ENCODE assay signal across 8 mouse cellular contexts in the genomic region with DNA sequence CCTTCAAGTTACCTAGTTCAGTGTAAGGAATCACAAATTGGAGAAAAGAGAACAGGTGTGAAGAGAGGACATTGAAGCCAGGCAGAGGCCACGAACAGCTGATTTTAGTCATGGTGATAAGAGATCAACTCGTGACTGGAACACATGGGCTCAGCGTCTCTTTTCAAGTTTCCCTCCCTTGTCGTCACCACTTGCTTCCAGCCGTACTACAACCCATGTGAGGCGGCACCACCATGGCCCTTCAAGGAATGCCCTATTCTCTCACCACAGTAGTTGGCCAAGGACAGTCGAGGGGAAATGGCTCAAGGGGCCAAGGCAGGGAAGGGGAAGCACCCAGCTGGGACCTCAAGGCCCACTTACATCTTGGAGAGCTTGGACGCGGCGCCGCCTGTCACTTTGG. TPM values are rescaled to one million over a fixed set of nuclear protein-coding genes. Genes with fewer than 3 reads are reported as not detected.
DNase-seq lines count a peak whose midpoint lies in the region; ATAC-seq lines count a peak whose summit lies in the region.

No protein-coding gene starts in this region.

- H3K27ac ChIP-seq in lung, embryonic 15.5 days: peak overlapping the region; percentile 90; the same call in 1 of the 2 replicates
- peak overlapping the region; percentile 87 for H3K27ac ChIP-seq in heart, embryonic 15.5 days
- H3K27ac ChIP-seq in liver, embryonic 12.5 days: peak overlapping the region; percentile 87
- H3K27ac ChIP-seq in neural tube, embryonic 15.5 days (replicated peaks): peak overlapping the region; percentile 88

- peaks cover 46% of the 10 kb centered on the region for H3K4me1 ChIP-seq in lung, embryonic 15.5 days
- H3K4me1 ChIP-seq in heart, embryonic 15.5 days (replicated peaks): peaks cover 42% of the 10 kb centered on the region
- peaks cover 67% of the 10 kb centered on the region for H3K4me1 ChIP-seq in liver, embryonic 12.5 days
- H3K4me1 ChIP-seq in neural tube, embryonic 15.5 days: peaks cover 52% of the 10 kb centered on the region

- H3K9me3 ChIP-seq in lung, embryonic 15.5 days: no peaks in the 10 kb centered on the region
- H3K9me3 ChIP-seq in heart, embryonic 15.5 days (replicated peaks): no peaks in the 10 kb centered on the region
- no peaks in the 10 kb centered on the region for H3K9me3 ChIP-seq in liver, embryonic 12.5 days (replicated peaks)
- H3K9me3 ChIP-seq in neural tube, embryonic 15.5 days (replicated peaks): no peaks in the 10 kb centered on the region

- no peak for ATAC-seq in lung, embryonic 15.5 days (ENCODE audit: borderline replicate concordance, extremely low read depth, low FRiP score, low TSS enrichment)
- no peak for ATAC-seq in heart, embryonic 15.5 days (replicated peaks; ENCODE audit: insufficient number of reproducible peaks, insufficient read depth, low FRiP score, low read depth)
- ATAC-seq in liver, embryonic 12.5 days: no peak
- no peak for ATAC-seq in neural tube, embryonic 15.5 days (ENCODE audit: low FRiP score)

- DNase-seq in lung, postnatal 14 days: no peak
- peak; percentile 42 for DNase-seq in brain, adult 2 months (ENCODE audit: low read depth, low spot score)
- no peak for DNase-seq in right cerebral cortex, postnatal 25 days
- no peak for DNase-seq in frontal cortex, postnatal 14 days (ENCODE audit: low spot score in 2 of 2)

- 0% methylated on average over 11 of the region's 11 CpGs for WGBS in lung, embryonic 15.5 days
- 0% methylated on average over 11 of the region's 11 CpGs for WGBS in heart, embryonic 15.5 days
- 2% methylated on average over 11 of the region's 11 CpGs for WGBS in liver, embryonic 12.5 days (ENCODE audit: insufficient replicate concordance)
- WGBS in neural tube, embryonic 15.5 days: 0% methylated on average over 11 of the region's 11 CpGs

- peak overlapping the region; percentile 64 for H3K4me2 ChIP-seq in lung, embryonic 15.5 days
- peak overlapping the region; percentile 78 for H3K4me2 ChIP-seq in heart, embryonic 15.5 days
- peak overlapping the region; percentile 96 for H3K4me2 ChIP-seq in liver, embryonic 12.5 days
- peak overlapping the region; percentile 83 for H3K4me2 ChIP-seq in neural tube, embryonic 15.5 days

- H3K4me3 ChIP-seq in lung, embryonic 15.5 days: peak overlapping the region; percentile 90
- peak overlapping the region; percentile 64 for H3K4me3 ChIP-seq in heart, embryonic 15.5 days
- H3K4me3 ChIP-seq in liver, embryonic 12.5 days: peak overlapping the region; percentile 86
- H3K4me3 ChIP-seq in neural tube, embryonic 15.5 days (replicated peaks): peak overlapping the region; percentile 84

- peaks cover 40% of the 10 kb centered on the region for H3K36me3 ChIP-seq in lung, embryonic 15.5 days
- H3K36me3 ChIP-seq in heart, embryonic 15.5 days: peaks cover 38% of the 10 kb centered on the region
- peaks cover 49% of the 10 kb centered on the region for H3K36me3 ChIP-seq in liver, embryonic 12.5 days
- H3K36me3 ChIP-seq in neural tube, embryonic 15.5 days: peaks cover 40% of the 10 kb centered on the region

- H3K27me3 ChIP-seq in lung, embryonic 15.5 days: no peaks in the 10 kb centered on the region
- no peaks in the 10 kb centered on the region for H3K27me3 ChIP-seq in heart, embryonic 15.5 days
- H3K27me3 ChIP-seq in liver, embryonic 12.5 days (replicated peaks): no peaks in the 10 kb centered on the region
- H3K27me3 ChIP-seq in neural tube, embryonic 15.5 days (replicated peaks): no peaks in the 10 kb centered on the region

- peak overlapping the region; percentile 86 for H3K9ac ChIP-seq in lung, embryonic 15.5 days
- peak overlapping the region; percentile 76 for H3K9ac ChIP-seq in heart, embryonic 15.5 days
- peak overlapping the region; percentile 91 for H3K9ac ChIP-seq in liver, embryonic 12.5 days
- H3K9ac ChIP-seq in neural tube, embryonic 15.5 days (replicated peaks): peak overlapping the region; percentile 88

RNA-seq across cellular contexts. Expression of a gene that starts 0.8 kb away (rescaled TPM):
- polyA plus RNA-seq in lung, embryonic 15.5 days (2015; fragmentation: Nextera tagmentation; extraction: Ambion mirVana): 126 and 129 TPM in 2 replicates
- polyA plus RNA-seq in heart, embryonic 15.5 days (2015; fragmentation: Nextera tagmentation; extraction: Ambion mirVana): 78.9 and 88.5 TPM in 2 replicates
- polyA plus RNA-seq in liver, embryonic 12.5 days (2016; fragmentation: Nextera tagmentation; extraction: Ambion mirVana): 83.0 and 84.9 TPM in 2 replicates
- 146 and 156 TPM in 2 replicates for polyA plus RNA-seq in neural tube, embryonic 15.5 days (2015; fragmentation: Nextera tagmentation; extraction: Ambion mirVana)

RNA-seq across cellular contexts. Expression of a gene that starts 1.1 kb away (rescaled TPM):
- 831 and 909 TPM in 2 replicates for polyA plus RNA-seq in lung, embryonic 15.5 days (2015; fragmentation: Nextera tagmentation; extraction: Ambion mirVana)
- 474 and 613 TPM in 2 replicates for polyA plus RNA-seq in heart, embryonic 15.5 days (2015; fragmentation: Nextera tagmentation; extraction: Ambion mirVana)
- polyA plus RNA-seq in liver, embryonic 12.5 days (2016; fragmentation: Nextera tagmentation; extraction: Ambion mirVana): 995 and 1,050 TPM in 2 replicates
- 636 TPM in 2 replicates for polyA plus RNA-seq in neural tube, embryonic 15.5 days (2015; fragmentation: Nextera tagmentation; extraction: Ambion mirVana)

RNA-seq across cellular contexts. Expression of a gene that starts 7.1 kb away (rescaled TPM):
- 1.4 and 2.1 TPM in 2 replicates for polyA plus RNA-seq in lung, embryonic 15.5 days (2015; fragmentation: Nextera tagmentation; extraction: Ambion mirVana)
- polyA plus RNA-seq in heart, embryonic 15.5 days (2015; fragmentation: Nextera tagmentation; extraction: Ambion mirVana): 0.99 and 1.1 TPM in 2 replicates
- 0.89 and 1.3 TPM in 2 replicates for polyA plus RNA-seq in liver, embryonic 12.5 days (2016; fragmentation: Nextera tagmentation; extraction: Ambion mirVana)
- 1.6 and 1.8 TPM in 2 replicates for polyA plus RNA-seq in neural tube, embryonic 15.5 days (2015; fragmentation: Nextera tagmentation; extraction: Ambion mirVana)
